Mouse (Mus musculus) megakaryocyte, embryonic 14.5 days (primary cell): Measurements from ENCODE around the gene Ubap2.
A peak's percentile ranks its signal among the peaks of the same experiment; 100 is the strongest.

ENCODE experiments used
- FLI1 ChIP-seq: IDR thresholded peaks from 2 replicates; pipeline ENCODE4 v1.6.1; 2012; ENCODE audit warnings: low read length, inconsistent platforms, mixed read lengths
- GATA1 ChIP-seq: IDR thresholded peaks from 3 replicates; pipeline ENCODE4 v1.6.1; 2012; ENCODE audit warnings: mixed read lengths, low read length, inconsistent platforms, borderline replicate concordance

DNA sequence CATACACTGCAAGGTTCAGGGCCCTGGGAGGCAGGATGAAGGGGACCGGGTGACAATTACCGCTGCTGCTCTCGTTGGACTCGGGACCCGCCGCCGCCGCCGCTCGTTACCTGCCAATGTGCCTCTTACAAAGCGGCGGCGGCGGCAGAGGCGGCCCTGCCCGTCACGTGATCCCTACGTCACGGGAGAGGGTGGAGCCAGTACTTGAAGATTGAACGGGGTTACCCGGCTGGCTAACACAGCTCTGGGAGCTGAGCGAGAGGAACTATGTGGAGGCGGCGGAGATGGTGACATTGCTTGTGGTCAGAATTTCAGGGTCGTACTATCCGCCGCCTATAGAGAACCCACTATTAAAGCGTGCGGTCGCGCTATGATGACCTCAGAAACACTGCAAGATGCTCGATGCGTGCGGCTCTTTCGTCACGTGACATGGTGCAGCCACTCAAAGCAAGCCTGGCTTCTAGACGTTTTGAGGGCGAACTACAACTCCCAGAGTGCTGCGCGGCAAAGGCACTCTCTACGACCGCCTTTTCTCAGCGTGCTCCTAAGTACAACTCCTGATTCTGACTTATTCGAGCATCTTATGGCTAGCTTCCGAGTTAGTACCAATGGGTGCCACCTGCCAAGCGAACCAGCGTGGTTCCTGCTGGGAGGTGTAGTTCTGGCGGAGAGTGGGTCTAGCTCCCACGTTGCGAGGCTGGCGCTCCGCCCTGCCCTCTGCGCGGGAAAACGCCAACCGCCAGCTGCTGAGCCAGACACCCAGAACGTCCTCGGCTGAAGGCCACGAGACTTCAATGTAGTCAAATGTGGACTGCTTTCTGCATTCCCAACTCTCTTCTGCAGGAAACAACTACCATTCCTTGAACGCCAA, at the start of gene Ubap2:
- TF ChIP-seq GATA1 (no peak), FLI1 (peak; percentile 13; the same call in 1 of the 2 replicates)
